Mouse (Mus musculus): ENCODE results near the gene Ptger2.
"Not testable (repeated sequence)": the region's sequence is repeated elsewhere in the genome, so short reads cannot be mapped to it uniquely, and the experiment has no call there.

Gene Ptger2

DNA sequence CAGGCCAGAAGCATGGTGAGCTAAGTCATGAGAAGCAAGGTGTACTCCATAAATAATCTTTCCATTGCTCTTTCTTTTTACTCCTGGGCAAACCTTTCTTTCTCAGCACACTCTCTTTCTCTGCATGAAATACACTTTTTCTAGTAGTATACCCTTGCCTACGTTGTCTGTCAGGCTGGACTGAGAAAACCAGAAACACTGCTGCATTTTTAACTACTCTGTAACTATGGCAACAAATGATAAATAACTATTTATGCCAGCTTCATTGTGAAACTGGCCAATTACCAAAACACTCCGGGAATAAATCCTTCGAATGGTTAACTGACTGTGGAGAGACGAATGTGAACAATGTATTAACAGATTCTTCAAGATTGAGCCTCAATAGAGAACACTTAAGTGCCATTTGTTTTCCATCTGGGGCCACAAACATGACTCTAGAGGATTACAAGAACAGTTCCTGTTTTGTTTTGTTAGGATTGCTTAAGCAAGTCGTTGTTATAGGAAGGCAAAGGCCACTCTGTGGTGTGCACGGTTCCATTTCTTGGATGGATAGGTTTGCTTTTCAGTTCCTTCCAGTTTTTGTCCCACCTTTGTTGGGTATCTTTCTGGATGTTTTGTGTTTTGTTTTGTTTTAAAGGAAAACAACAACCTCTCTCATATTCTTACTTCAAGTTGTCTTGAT lies at the start of gene Ptger2:
Ptger2 (plus strand) TSS at position 522 of the 682 bp plus-strand sequence.
- DNase-seq = not testable (repeated sequence)

DNA sequence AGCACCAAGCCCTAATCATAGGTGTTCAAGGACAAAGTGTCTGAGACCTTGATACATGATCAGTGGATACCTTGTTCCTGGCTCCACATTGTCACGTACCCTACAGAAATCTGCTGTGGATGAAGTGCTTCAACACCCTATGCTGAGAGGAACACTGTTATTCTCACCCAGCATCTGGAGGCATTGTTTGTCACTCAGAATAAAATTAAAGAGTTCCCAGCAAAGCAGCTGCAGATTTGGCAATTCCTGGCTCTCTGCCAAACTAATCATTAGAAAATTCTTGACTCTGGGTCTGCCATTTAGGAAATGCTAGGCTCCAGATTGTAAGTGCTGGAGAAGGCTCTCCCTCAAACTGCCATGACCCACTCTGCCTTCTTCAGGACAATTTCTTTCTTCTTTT lies 27.2 kb upstream of the Ptger2 start:
- no peak for DNase-seq

DNA sequence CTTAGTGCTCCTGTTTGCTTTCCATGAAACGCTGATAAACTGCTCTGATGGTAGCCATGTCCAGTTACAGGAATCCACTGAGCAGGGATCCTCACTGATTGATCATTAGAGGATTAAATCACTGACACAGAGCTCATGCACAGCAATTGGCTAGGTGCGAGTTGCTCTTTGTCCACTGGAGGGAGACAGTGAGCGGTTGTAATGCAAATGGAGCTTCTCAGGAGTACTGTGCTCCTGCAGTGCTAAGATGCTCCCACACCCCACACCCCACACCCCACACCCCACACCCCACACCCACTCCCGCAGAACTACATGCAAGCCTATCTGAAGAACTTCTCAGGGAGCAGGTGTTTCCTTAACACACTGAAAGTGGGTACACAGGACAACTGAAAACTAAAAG lies 10.7 kb upstream of the Ptger2 start:
- DNase-seq = peak; percentile 16

DNA sequence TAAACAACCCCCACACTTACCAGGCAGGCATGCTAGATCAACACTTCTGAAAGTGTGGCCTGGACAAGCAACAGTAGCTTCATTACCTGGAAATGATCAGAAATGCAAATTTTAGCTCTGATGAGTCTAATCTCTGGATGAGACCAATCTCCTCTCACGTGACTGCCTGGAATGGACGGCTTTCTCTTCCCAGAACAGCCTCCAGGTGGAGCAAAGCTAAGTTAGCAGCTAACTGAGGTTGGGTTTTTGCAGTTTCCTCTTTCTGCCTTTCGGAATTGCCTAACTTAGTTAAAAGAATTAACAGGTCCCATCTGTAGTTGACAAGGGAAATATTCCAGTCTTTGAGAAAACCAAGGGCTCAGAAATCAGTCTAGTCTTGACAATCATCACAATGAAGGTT lies 8.1 kb upstream of the Ptger2 start:
- DNase-seq = no peak

DNA sequence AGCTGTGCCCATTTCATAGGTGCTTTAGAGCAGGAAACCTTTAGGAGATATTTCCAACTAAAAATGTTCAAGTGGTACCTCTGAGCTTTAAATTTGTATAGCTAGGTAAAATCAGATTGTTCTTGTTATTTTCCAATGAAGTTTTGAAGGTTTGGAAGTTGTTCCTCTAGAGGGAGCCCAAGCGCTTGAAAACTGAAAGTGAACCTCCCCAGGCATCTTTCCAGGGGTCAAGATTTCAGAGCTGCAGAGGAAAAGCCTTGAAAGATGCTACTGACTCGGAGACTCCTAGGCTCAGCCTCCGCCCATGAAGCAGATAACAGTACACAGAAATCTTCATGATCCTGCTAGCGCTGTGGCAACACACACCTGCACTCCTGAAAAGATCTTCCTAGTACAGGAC lies 6.5 kb upstream of the Ptger2 start:
- DNase-seq = peak; percentile 3

DNA sequence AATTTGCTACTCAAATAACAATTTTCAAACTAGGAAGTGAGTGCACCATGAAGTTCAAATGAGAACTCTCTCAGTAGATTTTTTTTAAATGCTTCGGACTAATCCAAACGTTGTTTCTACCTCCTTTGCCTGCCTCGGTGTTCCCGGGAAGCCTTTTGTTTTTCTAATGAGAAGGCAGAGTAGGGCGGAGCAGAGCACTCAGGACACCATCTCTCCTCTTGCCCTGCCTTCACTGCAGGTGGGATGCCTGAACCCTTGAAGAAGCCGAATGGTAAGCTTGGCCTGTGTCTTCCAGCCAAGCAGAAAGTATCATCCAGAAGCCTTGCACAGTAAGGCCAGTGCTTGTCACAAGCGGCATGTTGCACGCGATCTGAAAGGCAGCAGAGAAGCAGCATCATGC lies 3.9 kb upstream of the Ptger2 start:
- no peak for DNase-seq

DNA sequence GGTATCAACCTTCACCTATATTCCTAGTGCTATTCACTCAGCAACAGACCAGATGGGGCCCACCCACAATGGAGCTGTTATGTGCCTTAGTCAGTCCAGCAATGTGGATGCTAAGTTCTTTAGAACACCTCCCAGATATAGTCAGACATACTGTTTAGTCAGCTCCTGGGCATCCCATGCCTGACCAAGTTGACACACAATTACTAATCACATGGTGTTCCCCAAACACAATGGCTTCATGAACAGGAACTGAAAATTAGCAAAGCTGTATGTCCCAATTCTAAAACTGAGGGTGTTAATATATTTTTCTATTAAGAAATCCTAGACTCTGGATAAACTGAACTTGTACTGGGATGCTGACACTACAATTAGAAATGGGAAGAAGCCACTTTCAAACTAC lies 1.7 kb upstream of the Ptger2 start:
- no peak for DNase-seq

DNA sequence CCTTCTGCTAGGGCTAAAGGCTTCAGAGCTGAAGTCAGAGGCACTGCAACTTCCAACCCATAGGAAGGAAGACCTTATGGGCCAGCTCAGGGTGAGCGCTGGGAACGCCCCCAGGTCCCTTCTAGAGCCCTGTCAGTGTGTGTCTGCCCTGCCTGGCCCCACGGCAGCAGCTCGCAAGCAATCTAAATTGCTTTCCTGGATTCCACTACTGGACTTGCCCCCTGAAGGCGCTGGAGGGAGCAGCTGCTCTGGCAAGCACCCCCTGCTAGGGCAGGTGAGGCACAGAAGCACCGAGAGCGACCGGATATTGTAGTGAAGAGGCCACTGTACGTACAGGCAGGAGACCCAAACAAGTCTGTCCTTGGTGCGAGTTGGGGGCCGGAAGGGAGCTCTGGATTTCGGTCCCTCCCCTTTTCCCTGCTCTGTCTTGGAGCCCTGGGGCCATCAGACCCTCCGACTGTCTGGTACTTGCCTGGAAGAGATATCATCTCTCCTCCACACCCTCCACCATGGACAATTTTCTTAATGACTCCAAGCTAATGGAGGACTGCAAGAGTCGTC lies 541 bp downstream of the Ptger2 start:
- no peak for DNase-seq

DNA sequence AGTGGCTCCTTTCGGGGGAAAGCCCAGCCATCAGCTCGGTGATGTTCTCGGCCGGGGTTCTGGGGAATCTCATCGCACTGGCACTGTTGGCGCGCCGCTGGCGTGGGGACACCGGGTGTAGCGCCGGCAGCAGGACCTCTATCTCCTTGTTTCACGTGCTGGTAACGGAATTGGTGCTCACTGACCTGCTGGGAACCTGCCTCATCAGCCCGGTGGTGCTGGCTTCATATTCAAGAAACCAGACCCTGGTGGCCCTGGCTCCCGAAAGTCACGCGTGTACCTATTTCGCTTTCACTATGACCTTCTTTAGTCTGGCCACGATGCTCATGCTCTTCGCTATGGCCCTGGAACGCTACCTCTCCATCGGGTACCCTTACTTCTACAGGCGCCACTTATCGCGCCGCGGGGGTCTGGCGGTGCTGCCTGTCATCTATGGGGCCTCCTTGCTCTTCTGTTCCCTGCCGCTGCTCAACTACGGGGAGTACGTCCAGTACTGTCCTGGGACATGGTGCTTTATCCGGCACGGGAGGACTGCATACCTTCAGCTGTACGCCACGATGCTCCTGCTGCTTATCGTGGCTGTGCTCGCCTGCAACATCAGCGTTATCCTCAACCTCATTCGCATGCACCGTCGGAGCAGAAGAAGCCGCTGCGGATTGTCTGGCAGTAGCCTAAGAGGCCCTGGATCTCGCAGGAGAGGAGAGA lies 1.2 kb downstream of the Ptger2 start:
- DNase-seq = no peak

DNA sequence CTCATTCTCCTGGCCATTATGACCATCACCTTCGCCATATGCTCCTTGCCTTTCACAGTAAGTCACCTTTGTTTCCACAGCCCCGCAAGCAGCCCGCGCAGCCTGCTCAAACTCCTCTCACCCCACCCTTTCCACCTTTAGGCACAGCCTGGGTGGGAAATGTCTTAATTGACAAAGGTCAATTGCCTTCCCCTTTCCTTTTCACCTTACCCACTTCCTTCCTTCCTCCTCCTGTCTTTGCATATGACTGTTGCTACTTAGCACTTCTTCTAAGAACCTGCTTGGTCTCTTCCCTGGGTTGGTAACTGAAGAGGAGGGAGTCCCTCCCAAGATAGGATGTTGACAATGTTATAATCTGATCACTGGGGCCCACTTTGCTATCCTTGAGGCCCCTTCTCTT lies 1.8 kb downstream of the Ptger2 start:
- no peak for DNase-seq

DNA sequence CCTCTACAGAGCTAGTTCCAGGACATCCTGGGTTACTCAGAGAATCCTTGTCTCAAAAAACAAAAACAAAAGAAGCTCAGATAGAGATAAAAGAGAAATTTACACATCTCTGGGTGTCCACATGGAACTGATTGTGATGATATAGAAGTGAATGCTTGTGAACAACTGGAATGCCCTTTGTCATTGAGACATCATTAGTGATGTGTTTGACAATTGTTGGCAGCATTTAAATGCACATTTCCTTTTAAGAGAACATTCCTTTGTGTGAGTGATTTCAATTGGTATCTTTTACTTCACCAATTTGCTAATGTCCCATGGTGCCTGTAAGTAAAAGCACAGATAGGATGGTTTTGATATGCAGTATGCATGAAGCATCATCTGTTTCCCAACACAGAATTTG lies 6.3 kb downstream of the Ptger2 start:
- no peak for DNase-seq

DNA sequence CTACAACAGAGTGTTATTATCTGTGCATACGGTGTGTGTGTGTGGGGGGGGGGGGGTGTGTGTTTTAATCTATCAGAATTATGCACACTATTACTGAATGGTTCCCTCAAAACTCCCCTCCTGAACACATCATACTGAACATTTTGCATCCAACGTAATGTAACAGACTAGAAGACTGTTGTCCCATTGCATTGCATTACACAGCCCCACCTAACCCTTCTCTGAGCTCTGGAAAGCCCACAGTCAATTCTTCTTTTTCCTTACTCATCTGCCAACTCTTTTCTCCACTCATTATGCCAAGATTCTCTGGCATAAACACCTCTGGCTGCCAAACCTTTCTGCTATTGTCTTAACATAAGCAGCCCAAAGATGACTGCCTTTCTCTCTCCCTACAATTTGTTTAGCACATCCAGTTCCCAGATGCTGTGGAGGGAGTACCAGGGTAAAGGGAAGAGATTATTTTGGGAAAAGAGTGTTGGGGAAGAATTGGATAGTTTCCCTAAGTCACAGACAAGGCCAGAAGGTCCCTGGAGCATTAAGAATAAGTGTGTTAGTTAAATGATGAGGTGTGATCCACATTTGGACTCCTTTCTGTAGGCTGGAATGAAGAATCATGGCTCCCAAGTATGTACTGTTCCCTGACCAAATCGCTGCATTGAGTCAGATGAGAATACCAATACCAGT lies 12.2 kb downstream of the Ptger2 start:
- no peak for DNase-seq

DNA sequence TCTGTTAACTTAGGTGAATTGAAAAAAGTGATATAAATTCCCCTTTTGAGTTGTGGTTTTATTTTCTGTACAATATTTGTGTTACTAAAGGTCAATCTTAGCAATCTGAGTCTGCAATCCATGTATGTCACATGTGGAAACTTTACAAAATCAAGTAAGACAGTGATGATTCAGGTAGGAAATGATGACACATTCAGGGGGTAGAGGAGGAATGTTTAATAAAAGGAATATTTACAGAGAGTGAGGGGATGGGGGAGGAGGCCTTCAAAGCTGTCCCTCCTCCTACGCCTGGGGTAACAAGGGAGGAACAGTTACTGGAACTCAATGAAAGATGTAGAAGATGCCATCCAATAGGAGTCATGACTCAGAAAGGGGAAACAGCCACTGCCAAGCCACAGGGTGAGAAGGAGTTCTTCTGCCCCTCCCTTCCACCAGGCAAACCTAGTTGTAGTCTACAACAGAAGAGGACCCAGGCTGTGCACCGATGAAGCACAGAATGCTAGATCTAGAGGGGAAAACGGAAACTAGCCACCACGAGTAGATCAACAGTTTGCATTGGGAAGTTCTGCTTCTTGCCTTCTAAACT lies 17.8 kb downstream of the Ptger2 start:
- DNase-seq = no peak

DNA sequence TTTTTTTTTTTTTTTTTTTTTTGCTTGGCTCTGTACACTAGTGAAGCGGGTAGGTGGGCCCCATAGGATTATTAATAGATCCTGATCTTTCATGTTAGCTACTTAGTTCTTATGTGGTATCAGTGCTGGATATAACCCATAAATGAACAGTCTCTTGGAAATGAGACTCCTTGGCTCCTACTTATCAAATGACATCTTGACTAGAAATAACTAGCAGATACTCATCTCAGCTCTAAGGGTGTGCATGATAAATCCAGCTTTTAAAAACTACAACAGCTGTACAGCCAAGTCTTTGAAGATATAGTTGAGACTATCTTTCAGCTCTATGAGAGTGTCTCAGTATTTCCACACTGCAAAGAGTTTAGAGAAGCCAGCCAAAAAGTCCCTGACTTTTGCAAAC lies 21.2 kb downstream of the Ptger2 start:
- DNase-seq = no peak

DNA sequence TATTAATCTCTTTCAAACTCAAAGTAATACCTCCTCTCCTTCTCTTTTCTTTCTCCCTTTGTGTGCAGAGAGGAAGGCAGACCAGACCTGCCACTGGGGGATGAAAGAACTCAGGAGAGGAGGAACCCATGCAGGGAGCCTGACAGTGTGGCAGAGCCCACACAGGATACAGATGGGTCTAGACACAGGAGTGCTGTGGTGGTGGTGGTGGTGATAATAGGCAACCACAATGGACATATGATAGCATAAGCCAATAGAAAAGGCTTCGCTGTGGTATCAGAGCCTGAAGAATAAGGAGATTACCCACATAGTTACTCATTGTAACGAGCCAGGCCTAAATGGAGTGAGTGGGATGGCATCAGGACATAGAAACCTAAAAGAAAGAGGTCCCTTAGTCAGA lies 23.3 kb downstream of the Ptger2 start:
- no peak for DNase-seq

DNA sequence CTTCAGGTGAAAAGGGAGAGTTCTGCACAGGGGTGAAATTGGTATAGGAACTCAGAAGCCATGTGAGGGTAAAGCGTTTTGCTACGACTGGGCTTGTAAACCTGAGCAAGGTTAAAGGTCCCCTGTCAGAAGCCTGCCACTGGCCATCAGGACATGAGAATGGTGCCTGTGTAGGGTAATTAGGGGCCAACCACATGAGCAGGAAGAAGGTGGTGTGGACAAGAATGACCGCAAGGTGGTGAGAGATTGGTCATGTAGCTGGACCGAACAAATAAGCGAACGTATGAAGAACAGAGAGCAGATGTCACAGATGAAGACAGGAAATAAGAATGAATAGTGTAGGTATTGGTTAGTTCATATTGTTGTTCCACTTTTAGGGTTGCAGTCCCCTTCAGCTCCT lies 23.7 kb downstream of the Ptger2 start:
- DNase-seq = no peak

DNA sequence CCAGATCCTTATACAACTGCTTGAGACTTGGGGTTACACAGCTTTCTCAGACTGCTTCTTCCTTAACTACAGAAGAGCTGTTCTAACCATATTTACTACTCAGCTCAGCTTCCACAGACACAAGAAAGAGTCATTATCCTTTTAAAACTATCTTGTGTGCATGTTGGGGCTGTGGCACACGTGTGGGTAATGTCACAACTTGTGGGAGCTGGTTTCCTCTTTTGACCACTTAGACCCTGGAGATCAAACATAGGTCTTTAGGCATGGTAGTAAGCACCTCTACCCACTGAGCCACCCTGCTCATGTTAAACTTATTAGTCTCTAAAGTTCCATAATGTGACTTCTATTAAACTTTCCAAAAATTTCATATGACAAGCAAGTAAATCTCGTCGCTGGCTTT lies 33.6 kb downstream of the Ptger2 start:
- DNase-seq = no peak

DNA sequence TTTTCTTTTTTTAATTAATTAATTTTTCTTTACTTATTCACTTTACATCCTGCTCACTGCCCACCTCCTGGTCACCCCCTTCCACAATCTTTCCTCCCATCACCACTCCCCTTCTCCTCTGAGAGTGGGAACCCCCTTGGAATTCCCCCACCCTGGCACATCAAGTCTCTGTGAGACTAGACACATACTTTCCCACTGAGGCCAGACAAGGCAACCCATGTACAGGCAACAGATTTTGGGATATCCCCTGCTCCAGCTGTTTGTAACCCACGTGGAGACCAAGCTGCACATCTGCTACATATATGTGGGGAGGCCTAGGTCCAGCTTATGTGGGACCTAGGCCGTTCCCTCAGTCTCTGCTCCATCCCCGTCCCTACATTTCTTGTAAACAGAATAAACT lies 46.3 kb downstream of the Ptger2 start:
- DNase-seq = no peak

DNA sequence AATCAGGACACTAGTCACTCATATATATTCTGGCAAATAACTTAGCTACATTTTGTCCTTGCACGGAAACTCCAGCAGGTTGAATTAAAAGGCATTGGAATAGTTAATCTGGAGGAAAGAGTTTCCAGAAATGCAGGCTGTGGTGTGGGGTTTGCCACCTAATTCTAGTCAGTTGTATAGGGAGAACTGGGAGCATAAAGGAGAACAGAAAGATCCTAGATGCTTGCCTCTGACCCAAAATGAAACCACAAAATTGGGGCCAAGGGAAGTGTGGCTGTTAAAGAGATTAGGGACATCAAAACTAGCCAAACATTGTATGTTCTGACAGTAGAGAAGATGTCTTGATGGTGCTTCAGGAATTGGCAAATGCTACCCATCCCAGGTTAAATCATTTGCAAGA lies 48.6 kb downstream of the Ptger2 start:
- no peak for DNase-seq

DNA sequence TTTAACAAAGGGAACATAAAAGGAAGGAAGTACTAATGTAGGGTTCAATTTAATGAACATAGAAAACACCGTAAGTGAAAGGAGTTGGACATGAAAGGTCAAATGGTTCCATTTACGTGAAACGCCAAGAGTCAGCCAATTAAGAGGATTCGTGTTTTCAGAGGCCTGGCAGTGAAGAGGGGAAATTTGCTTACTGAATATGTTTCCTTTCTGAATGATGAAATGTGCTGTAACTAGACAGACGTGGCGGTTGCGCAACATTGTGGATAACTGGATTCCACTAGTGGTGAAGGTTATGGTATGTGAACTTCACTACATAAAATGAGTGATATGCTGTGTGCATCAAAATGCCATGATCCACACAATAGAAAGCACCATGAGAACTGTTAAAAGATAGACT lies 50.1 kb downstream of the Ptger2 start:
- no peak for DNase-seq

DNA sequence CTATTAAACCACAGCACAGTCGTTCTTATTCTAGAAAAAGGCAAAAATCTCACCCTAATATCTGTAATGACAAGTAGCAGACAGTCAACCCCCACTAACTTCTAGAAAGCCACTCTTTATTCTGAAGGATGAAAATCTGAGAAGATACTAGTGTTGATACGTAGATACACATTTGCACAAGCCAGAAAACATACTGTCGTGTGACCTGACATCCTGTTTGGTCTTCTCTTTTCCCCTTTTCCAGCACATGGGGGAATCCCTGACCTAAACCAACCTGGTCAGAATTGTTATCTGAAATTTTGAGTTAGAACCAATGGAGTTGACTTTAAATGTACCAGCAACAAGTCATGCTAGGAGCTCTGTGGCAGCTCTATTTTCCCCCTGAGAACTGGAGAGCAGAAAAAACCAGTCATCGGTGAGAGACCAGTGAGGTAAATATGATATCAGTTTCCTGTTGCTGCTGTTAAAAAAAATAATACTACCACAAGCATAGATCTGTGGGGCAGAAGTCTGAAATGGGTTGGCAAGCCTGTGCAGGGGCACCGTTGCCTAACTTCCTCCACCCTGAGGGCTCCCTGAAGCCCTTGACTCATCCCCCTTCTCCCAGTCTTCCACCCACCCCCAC lies 53.0 kb downstream of the Ptger2 start:
- DNase-seq = no peak

DNA sequence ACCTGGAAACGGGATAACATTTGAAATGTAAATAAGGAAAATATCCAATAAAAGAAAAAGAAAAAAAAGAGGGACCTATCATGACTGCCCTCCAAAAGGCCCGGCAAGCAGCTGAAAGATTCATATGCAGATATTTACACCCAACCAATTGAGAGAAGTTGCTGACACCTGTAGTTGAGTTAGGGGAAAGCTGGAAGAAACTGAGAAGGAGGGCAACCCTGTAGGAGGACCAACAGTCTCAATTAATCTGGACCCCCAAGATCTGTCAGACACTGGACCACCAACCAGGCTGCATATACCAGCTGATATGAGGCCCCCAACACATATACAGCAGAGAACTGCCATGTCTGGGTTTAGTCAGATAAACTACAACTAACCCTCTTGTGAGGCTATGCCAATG lies 60.1 kb downstream of the Ptger2 start:
- no peak for DNase-seq

All from cerebellum, adult 8-10 months (tissue).